ENCODE assay signal across 8 mouse cellular contexts in genomic region chr4:43630030-43630581, GRCm38 (mm10). TPM values are rescaled to one million over a fixed set of nuclear protein-coding genes. Genes with fewer than 3 reads are reported as not detected.
DNase-seq lines count a peak whose midpoint lies in the region; ATAC-seq and TF ChIP-seq lines count a peak whose summit lies in the region.

No protein-coding gene starts in this region.

- no peak overlapping the region for H3K4me3 ChIP-seq in cortical plate, adult 2 months (ENCODE audit: insufficient read depth, low read length)
- no peak overlapping the region for H3K4me3 ChIP-seq in left cerebral cortex, adult 2 months

- H3K27ac ChIP-seq in cortical plate, adult 2 months (ENCODE audit: insufficient read depth, low read length) = no peak overlapping the region
- H3K27ac ChIP-seq in left cerebral cortex, adult 2 months = peak overlapping the region; percentile 71; the same call in 1 of the 2 replicates

- TF ChIP-seq CTCF in cortical plate, adult 2 months (IDR thresholded peaks at IDR 0.05; ENCODE audit: extremely low read depth, insufficient read depth, low read length) = peak; percentile 81
- TF ChIP-seq CTCF in left cerebral cortex, adult 2 months (IDR thresholded peaks at IDR 0.05) = peak; percentile 89

- intact Hi-C loops in left cerebral cortex, adult 2 months (cut with DNase I) = loop anchor here (1.0 to 2.0 kb wide), 3 partner anchors 26 to 231 kb away; partner anchors contain the start of gene Hint2

- peak; percentile 88 for DNase-seq in ZHBTc4 (ENCODE audit: low read depth, low spot score)
- DNase-seq in gastrocnemius, postnatal 10 days = peak; percentile 66
- peak; percentile 76 for DNase-seq in hindlimb bud, embryonic 11.5 days (ENCODE audit: extremely low spot score, low read depth, low spot score)
- peak; percentile 74 to 86 for DNase-seq in left cerebral cortex, adult 2 months (ENCODE audit: extremely low spot score in 1 of 2, low spot score in 2 of 2)
- peak; percentile 90 to 94 for DNase-seq in right cerebral cortex, adult 2 months (ENCODE audit: low spot score in 2 of 2)

- H3K4me1 ChIP-seq in cortical plate, adult 2 months (ENCODE audit: control insufficient read depth, insufficient read depth, low read length) = no peaks in the 10 kb centered on the region

- peak; percentile 91 for ATAC-seq in megakaryocyte, adult 5-6 weeks (ENCODE audit: poor library complexity, severe bottlenecking)
- ATAC-seq in activated CD4-positive, CD25-positive, alpha-beta regulatory T cell, adult 4 months = no peak

- TF ChIP-seq POLR2A in cortical plate, adult 2 months (IDR thresholded peaks at IDR 0.05; ENCODE audit: extremely low read depth, insufficient read depth, low read length) = peak; percentile 43; the same call in 1 of the 2 replicates

RNA-seq across cellular contexts. Expression of gene Npr2, which starts 1.6 kb away (rescaled TPM):
- 115 and 129 TPM in 2 replicates for polyA plus RNA-seq in cortical plate, adult 2 months (2012; rRNA removed)
- total RNA-seq in gastrocnemius, postnatal 10 days (2021) = 10 to 100 TPM; 30.7 to 39.5 TPM
- total RNA-seq in left cerebral cortex, adult 2 months (2021) = 10 to 100 TPM; 60.9 to 62.0 TPM
- total RNA-seq in megakaryocyte, adult 5-6 weeks (2015) = 0.29 and 1.7 TPM in 2 replicates
- total RNA-seq in megakaryocyte, adult 5-6 weeks (2017) = 0.33 and 1.3 TPM in 2 replicates
- polyA plus RNA-seq in activated CD4-positive, CD25-positive, alpha-beta regulatory T cell, adult 4 months (2017; shearing (Covaris generic)) = not detected

RNA-seq across cellular contexts. Expression of gene Spag8, which starts 23.3 kb away (rescaled TPM):
- 2.3 and 2.6 TPM in 2 replicates for polyA plus RNA-seq in cortical plate, adult 2 months (2012; rRNA removed)
- total RNA-seq in gastrocnemius, postnatal 10 days (2021) = under 1 TPM in 1 of 2 experiments, not detected in 1; 0.38 TPM
- 1 to 10 TPM in 1 of 2 experiments, under 1 TPM in 1; 0.95 to 1.6 TPM for total RNA-seq in left cerebral cortex, adult 2 months (2021)
- total RNA-seq in megakaryocyte, adult 5-6 weeks (2015) = not detected in 2 replicates
- total RNA-seq in megakaryocyte, adult 5-6 weeks (2017) = not detected in 2 replicates
- not detected for polyA plus RNA-seq in activated CD4-positive, CD25-positive, alpha-beta regulatory T cell, adult 4 months (2017; shearing (Covaris generic))

RNA-seq across cellular contexts. Expression of gene Hint2, which starts 26.2 kb away (rescaled TPM):
- polyA plus RNA-seq in cortical plate, adult 2 months (2012; rRNA removed) = 81.7 and 84.5 TPM in 2 replicates
- total RNA-seq in gastrocnemius, postnatal 10 days (2021) = 10 to 100 TPM; 51.3 to 57.6 TPM
- total RNA-seq in left cerebral cortex, adult 2 months (2021) = 10 to 100 TPM; 30.9 to 33.5 TPM
- 23.8 and 24.3 TPM in 2 replicates for total RNA-seq in megakaryocyte, adult 5-6 weeks (2015)
- total RNA-seq in megakaryocyte, adult 5-6 weeks (2017) = 24.6 and 27.9 TPM in 2 replicates
- polyA plus RNA-seq in activated CD4-positive, CD25-positive, alpha-beta regulatory T cell, adult 4 months (2017; shearing (Covaris generic)) = 10 to 100 TPM; 41.0 to 42.7 TPM

RNA-seq across cellular contexts. Expression of gene Tmem8b, which starts 38.7 kb away (rescaled TPM):
- 36.2 and 36.6 TPM in 2 replicates for polyA plus RNA-seq in cortical plate, adult 2 months (2012; rRNA removed)
- 10 to 100 TPM in 1 of 2 experiments, 1 to 10 TPM in 1; 9.1 to 10.8 TPM for total RNA-seq in gastrocnemius, postnatal 10 days (2021)
- 10 to 100 TPM; 63.1 to 66.2 TPM for total RNA-seq in left cerebral cortex, adult 2 months (2021)
- total RNA-seq in megakaryocyte, adult 5-6 weeks (2015) = 0.27 and 0.42 TPM in 2 replicates
- 0.04 and 0.16 TPM in 2 replicates for total RNA-seq in megakaryocyte, adult 5-6 weeks (2017)
- under 1 TPM; 0.38 to 0.90 TPM for polyA plus RNA-seq in activated CD4-positive, CD25-positive, alpha-beta regulatory T cell, adult 4 months (2017; shearing (Covaris generic))

RNA-seq across cellular contexts. Expression of gene Fam221b, which starts 38.8 kb away (rescaled TPM):
- polyA plus RNA-seq in cortical plate, adult 2 months (2012; rRNA removed) = 1.0 TPM in 2 replicates
- total RNA-seq in gastrocnemius, postnatal 10 days (2021) = under 1 TPM; 0.18 to 0.26 TPM
- 1 to 10 TPM; 1.8 to 2.2 TPM for total RNA-seq in left cerebral cortex, adult 2 months (2021)
- 0.11 TPM in 1 of 2 replicates, not detected in the other for total RNA-seq in megakaryocyte, adult 5-6 weeks (2015)
- total RNA-seq in megakaryocyte, adult 5-6 weeks (2017) = 0.20 and 0.33 TPM in 2 replicates
- polyA plus RNA-seq in activated CD4-positive, CD25-positive, alpha-beta regulatory T cell, adult 4 months (2017; shearing (Covaris generic)) = 1 to 10 TPM; 3.2 to 4.4 TPM

Comparison
In these comparisons a context has a peak if more than half of its experiments do, and no peak if none do; other contexts are left out.
1. RNA of gene Npr2, which starts 1.6 kb away (total RNA-seq): 60.9 to 62.0 TPM in left cerebral cortex, adult 2 months and 30.7 to 39.5 TPM in gastrocnemius, postnatal 10 days; 0.29 to 1.7 TPM in megakaryocyte, adult 5-6 weeks; every median in the first group is over 10 times any median in the second.
2. Peak in every context shown above with its lines, with median percentiles within 50 percentile points of each other: DNase-seq.